Mouse (Mus musculus) spleen, adult 2 months (tissue): ENCODE measurements around the gene Ascc2.

ENCODE experiments used
- CTCF ChIP-seq: fragments of 200-500 bp; IDR thresholded peaks from 2 replicates; pipeline ENCODE4 v1.5.1; 2011; ENCODE audit warnings: mild to moderate bottlenecking, inconsistent platforms; ENCODE audit not compliant: insufficient read depth, insufficient read length, insufficient replicate concordance; ENCODE audit errors: extremely low read depth
- POLR2A ChIP-seq: fragments of 200-500 bp; IDR thresholded peaks from 2 replicates; pipeline ENCODE4 v1.6.1; 2011; ENCODE audit warnings: low read depth, low read length, inconsistent platforms

DNA sequence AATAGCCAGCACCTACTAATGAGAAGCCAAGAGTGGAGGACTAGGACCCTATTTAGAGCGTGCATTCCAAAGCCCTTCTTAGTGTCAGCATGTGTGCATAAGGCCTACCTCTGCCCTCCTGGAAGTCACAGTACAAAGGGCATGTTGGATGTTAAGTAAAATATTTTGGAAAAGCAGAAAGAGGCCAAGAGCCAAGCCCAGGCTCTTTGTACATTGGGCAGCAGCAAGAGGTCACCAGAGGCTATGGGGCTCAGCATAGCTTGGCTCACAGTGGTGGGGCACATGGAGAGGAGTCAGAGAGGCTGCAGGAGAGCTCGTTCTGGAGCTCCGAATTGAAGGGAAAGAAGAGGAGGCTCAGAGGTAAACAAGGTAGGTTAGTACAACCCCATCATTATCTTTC, 49.5 kb downstream of the Ascc2 start:
- no peak for TF ChIP-seq POLR2A
- TF ChIP-seq CTCF = no peak
